Mouse (Mus musculus): ENCODE measurements around the gene Inpp5d.

The Inpp5d gene

GRCm38 (mm10) chr1:87709020-87709419, 88.9 kb downstream of the Inpp5d start:
- DNase-seq (ENCODE audit: low read depth), result no peak

GRCm38 (mm10) chr1:87709661-87710270, 89.7 kb downstream of the Inpp5d start:
- DNase-seq (ENCODE audit: low read depth), result no peak

- no peak for DNase-seq (ENCODE audit: low read depth)
These were observed 92.0 kb downstream of the Inpp5d start for GRCm38 (mm10) chr1:87711938-87712613.

GRCm38 (mm10) chr1:87712614-87712971, 92.5 kb downstream of the Inpp5d start:
- no peak for DNase-seq (ENCODE audit: low read depth)

- peak; percentile 41 for DNase-seq (ENCODE audit: low read depth)
These were observed 101.3 kb downstream of the Inpp5d start for GRCm38 (mm10) chr1:87721382-87721781.

- DNase-seq (ENCODE audit: low read depth), result no peak
These were observed 102.0 kb downstream of the Inpp5d start for GRCm38 (mm10) chr1:87722081-87722480.

- peak; percentile 76 for DNase-seq (ENCODE audit: low read depth)
These were observed 103.2 kb downstream of the Inpp5d start for GRCm38 (mm10) chr1:87723351-87723750.

DNA sequence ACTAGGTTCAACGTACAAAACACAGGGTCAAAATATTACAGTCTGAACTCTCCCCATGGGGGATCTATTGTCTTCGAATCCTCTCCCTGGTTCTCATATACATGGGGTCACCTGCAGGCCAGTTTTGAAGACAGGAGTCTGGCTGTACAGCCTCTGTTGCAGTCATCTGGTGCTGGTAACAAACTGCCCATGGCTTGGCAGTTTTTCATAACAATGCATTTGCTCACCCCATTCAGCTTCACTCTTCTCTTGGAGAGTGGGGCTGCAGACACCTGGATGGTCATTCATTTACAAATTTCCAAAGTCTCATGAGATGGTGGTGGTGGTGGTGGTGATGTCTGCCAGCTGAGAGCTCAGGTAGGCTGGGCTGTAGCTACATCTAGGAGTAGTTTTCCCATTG, 109.0 kb downstream of the Inpp5d start:
- DNase-seq (ENCODE audit: low read depth), result no peak

GRCm38 (mm10) chr1:87729850-87730249, 109.7 kb downstream of the Inpp5d start:
- no peak for DNase-seq (ENCODE audit: low read depth)

DNA sequence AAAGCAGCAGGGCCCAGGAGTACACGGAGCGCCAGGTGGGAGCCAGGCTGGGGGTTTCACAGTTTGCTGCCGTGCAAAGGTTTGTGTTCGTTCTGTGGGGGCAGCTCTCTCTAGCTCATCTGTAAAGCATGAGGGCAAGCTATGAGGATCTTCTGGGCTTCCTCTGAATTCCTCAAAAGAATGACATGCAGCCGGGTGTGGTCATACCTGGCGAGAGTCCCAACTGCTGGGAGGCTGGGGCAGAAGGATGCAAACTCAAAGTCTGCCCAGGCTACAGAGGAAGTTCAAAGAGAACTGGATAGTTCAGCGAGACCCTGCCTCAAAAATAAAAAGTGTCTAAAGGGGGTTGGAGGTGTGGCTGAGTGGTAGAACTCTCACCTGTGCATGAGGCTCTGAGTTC, 110.2 kb downstream of the Inpp5d start:
- no peak for DNase-seq (ENCODE audit: low read depth)

DNA sequence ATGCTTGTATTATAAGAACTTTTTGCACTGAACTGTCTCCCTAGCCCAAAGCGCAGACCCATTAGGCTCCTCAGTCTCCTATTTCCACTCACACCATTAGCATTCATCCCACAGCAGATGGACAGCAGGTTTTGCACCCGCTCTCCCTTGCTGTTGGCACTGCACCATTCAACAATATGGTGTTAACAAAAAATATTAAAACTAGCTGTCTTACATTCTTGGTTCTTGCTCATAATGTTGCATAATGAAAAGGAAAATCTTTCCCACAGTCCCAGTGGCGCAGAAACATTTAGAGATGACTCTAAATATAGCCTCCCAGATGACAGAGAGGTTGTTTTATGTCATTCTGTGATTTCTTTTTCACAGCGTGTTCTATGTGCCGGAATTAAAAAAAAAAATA, 113.1 kb downstream of the Inpp5d start:
- no peak for DNase-seq (ENCODE audit: low read depth)

GRCm38 (mm10) chr1:87734153-87734552, 114.0 kb downstream of the Inpp5d start:
- no peak for DNase-seq (ENCODE audit: low read depth)

DNA sequence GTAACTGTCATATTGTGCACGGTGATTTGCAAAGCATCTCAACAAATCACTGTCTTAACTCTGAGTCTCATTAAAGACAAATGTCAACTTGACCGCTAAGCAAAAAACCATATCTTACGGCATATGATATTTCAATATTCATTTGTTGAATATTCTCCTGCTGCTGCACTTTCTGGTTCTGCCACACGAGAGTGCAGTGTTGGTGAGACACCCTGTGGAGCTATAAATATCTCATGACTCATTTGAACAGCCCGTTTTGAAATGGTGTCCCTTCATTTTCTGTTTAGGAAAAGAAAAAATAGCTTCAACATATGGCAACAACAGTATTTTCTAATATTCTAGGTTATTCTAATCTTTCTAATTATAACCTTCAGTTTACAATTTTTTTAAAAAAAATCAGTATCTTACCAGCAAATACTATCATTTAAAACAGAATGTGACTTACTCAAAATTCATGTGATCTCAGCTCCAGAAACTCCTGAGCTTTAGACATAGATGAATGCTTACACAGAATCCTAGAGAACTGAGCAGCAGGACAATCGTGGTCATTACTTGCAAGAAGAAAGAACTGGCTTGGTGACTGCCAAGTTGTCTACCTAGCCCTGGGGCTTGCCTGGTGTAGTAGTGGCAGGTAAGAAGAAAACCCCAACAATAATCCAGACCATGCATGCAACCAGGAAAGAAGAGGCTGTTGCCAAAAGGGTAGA, 120.6 kb downstream of the Inpp5d start:
- peak; percentile 74 for DNase-seq (ENCODE audit: low read depth)

DNA sequence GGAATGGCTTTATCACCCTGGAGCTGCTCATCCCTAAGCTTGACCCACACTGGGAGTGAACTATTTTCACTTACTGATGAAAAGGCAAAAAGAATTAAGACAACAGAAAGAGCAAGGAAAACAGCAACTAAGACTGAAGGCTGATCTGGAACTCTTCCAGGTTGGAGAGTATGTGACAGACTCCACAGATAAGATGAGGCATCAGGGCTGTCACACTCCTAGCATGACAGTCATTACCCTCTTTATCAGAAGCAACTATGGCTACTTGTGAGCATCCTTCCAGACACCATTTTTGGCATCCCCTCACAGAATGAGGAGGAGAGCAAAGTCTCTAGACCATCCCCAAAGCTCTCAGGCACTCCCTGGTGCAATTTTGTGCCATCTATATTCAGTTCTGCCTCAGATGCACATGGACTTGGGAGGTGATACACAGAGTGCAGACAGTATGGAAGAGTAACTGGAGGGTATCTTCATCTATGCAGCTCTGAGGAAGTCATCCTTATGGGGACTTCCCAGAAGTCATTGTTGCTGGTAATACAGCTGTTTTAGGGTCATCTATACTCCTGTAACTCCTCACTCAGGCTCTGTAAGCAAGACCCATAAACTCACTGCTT, 129.4 kb downstream of the Inpp5d start:
- no peak for DNase-seq (ENCODE audit: low read depth)

GRCm38 (mm10) chr1:87755641-87756470, 135.7 kb downstream of the Inpp5d start, which contains the start of gene Atg16l1:
Gene Atg16l1 (plus strand): TSS chr1:87755870.
- peak; percentile 97 for DNase-seq (ENCODE audit: low read depth)

DNA sequence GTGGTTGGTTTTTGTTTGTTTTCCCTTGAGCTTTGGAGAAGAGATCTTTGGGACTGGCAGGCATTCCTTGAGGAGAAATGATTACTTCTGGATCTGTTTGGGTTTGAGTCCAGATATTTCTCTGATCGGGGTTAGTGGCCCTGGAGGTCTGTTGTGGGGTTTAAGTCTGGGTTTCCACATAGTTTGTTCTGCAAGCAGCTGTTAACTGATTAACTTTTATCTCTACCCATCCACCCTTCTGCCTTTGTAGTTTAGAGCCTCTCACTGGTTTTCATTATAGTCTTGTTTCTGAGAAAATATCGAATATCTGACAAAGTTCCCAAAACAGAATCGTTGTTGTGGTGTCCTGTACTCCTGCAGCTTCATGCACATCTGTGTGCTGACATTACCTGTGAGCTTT, 143.7 kb downstream of the Inpp5d start:
- DNase-seq (ENCODE audit: low read depth), result no peak

- peak; percentile 31 for DNase-seq (ENCODE audit: low read depth)
These were observed 145.6 kb downstream of the Inpp5d start for GRCm38 (mm10) chr1:87765741-87766140.

- peak; percentile 45 for DNase-seq (ENCODE audit: low read depth)
These were observed 146.1 kb downstream of the Inpp5d start for GRCm38 (mm10) chr1:87766233-87766632.

GRCm38 (mm10) chr1:87769263-87769662, 149.2 kb downstream of the Inpp5d start:
- DNase-seq (ENCODE audit: low read depth), result no peak

All from 416B (cell line).